Mouse (Mus musculus) MEL (cell line): ENCODE results near the gene Tmem86a.

Experiments used
- CHD1 ChIP-seq: IDR thresholded peaks from 2 replicates; pipeline ENCODE4 v1.6.1; 2012; ENCODE audit warnings: low read depth, mild to moderate bottlenecking, inconsistent platforms, low read length, improper control_type of control experiment
- CTCF ChIP-seq, 3 experiments: IDR thresholded peaks in 2 of 3; conservative IDR thresholded peaks in 1 of 3; 2 replicates each; pipeline ENCODE4 v1.5.1; 2011 to 2012; ENCODE audit warnings: low read length in 3 of 3, low read depth in 2 of 3, mild to moderate bottlenecking in 2 of 3, improper control_type of control experiment in 1 of 3, inconsistent platforms in 1 of 3, mixed read lengths in 1 of 3, moderate library complexity in 1 of 3; ENCODE audit not compliant: control insufficient read depth in 1 of 3, insufficient read depth in 1 of 3, poor library complexity in 1 of 3, severe bottlenecking in 1 of 3
- ELF1 ChIP-seq: IDR thresholded peaks from 2 replicates; pipeline ENCODE4 v1.6.1; 2014; ENCODE audit warnings: low read depth, mild to moderate bottlenecking, inconsistent platforms, low read length, improper control_type of control experiment, moderate library complexity
- EP300 ChIP-seq, 2 experiments: IDR thresholded peaks; 2 replicates each; pipeline ENCODE4 v1.6.1; 2011; ENCODE audit warnings: improper control_type of control experiment in 2 of 2, low read length in 2 of 2, low read depth in 1 of 2, mild to moderate bottlenecking in 1 of 2
- KAT2A ChIP-seq: conservative IDR thresholded peaks from 2 replicates; pipeline ENCODE4 v1.6.1; 2012; ENCODE audit warnings: low read depth, low read length, improper control_type of control experiment, inconsistent platforms
- MAX ChIP-seq: IDR thresholded peaks from 2 replicates; pipeline ENCODE4 v1.6.1; 2011; ENCODE audit warnings: low read length, improper control_type of control experiment
- POLR2A ChIP-seq, 2 experiments: IDR thresholded peaks; 2 replicates each; pipeline ENCODE4 v1.6.1; 2011 to 2012; ENCODE audit warnings: low read length in 2 of 2, mild to moderate bottlenecking in 2 of 2, control low read depth in 1 of 2, improper control_type of control experiment in 1 of 2, low read depth in 1 of 2, moderate library complexity in 1 of 2; ENCODE audit not compliant: control insufficient read depth in 1 of 2, insufficient read depth in 1 of 2, poor library complexity in 1 of 2
- POLR2AphosphoS5 ChIP-seq: IDR thresholded peaks from 2 replicates; pipeline ENCODE4 v1.6.1; 2012; ENCODE audit warnings: low read depth, borderline replicate concordance, mild to moderate bottlenecking, inconsistent platforms, low read length, moderate library complexity, mixed read lengths
- RCOR1 ChIP-seq: IDR thresholded peaks from 2 replicates; pipeline ENCODE4 v1.6.1; 2012; ENCODE audit warnings: low read depth, mild to moderate bottlenecking, inconsistent platforms, low read length, improper control_type of control experiment
- TBP ChIP-seq: IDR thresholded peaks from 2 replicates; pipeline ENCODE4 v1.8.0; 2011; ENCODE audit warnings: low read depth, low read length, improper control_type of control experiment
- TCF12 ChIP-seq: IDR thresholded peaks from 2 replicates; pipeline ENCODE4 v1.6.1; 2014; ENCODE audit warnings: low read depth, mild to moderate bottlenecking, inconsistent platforms, low read length, improper control_type of control experiment, moderate library complexity
- UBTF ChIP-seq: IDR thresholded peaks from 2 replicates; pipeline ENCODE4 v1.6.1; 2012; ENCODE audit warnings: low read depth, mild to moderate bottlenecking, inconsistent platforms, low read length, improper control_type of control experiment, moderate library complexity, borderline replicate concordance; ENCODE audit not compliant: insufficient read depth
- USF1 ChIP-seq: IDR thresholded peaks from 2 replicates; pipeline ENCODE4 v1.6.1; 2014; ENCODE audit warnings: low read depth, mild to moderate bottlenecking, inconsistent platforms, low read length, improper control_type of control experiment, moderate library complexity
- ZMIZ1 ChIP-seq: IDR thresholded peaks from 2 replicates; pipeline ENCODE4 v1.6.1; 2012; ENCODE audit warnings: low read depth, mild to moderate bottlenecking, inconsistent platforms, low read length, improper control_type of control experiment, moderate library complexity

GRCm38 (mm10) chr7:47019641-47020040, 30.8 kb upstream of the Tmem86a start:
- TF ChIP-seq USF1, result no peak
- no peak for TF ChIP-seq RCOR1
- no peak for TF ChIP-seq UBTF
- no peak for TF ChIP-seq POLR2AphosphoS5
- no peak for TF ChIP-seq CTCF (IDR thresholded peaks at IDR 0.05 in 2 of 3, conservative IDR thresholded peaks at IDR 0.05 in 1 of 3; ENCODE audit: control insufficient read depth in 1 of 3, insufficient read depth in 1 of 3, low read depth in 2 of 3, low read length in 3 of 3, poor library complexity in 1 of 3, severe bottlenecking in 1 of 3)
- TF ChIP-seq ELF1, result no peak
- no peak for TF ChIP-seq CHD1
- no peak for TF ChIP-seq TCF12
- no peak for TF ChIP-seq POLR2A (IDR thresholded peaks at IDR 0.05; ENCODE audit: control insufficient read depth in 1 of 2, insufficient read depth in 1 of 2, low read depth in 1 of 2, low read length in 2 of 2, poor library complexity in 1 of 2)
- no peak for TF ChIP-seq ZMIZ1
- TF ChIP-seq EP300 (IDR thresholded peaks at IDR 0.05; ENCODE audit: low read depth in 1 of 2, low read length in 2 of 2), result no peak
- TF ChIP-seq MAX, result no peak
- TF ChIP-seq TBP, result no peak
- TF ChIP-seq KAT2A, result no peak
